Mouse (Mus musculus) c-Kit-negative CD71-positive TER-119-positive erythroid progenitor cells, embryonic 14.5 days (primary cell): ENCODE measurements around the gene Nom1.
"Not testable (repeated sequence)": the region's sequence is repeated elsewhere in the genome, so short reads cannot be mapped to it uniquely, and the experiment has no call there.

Experiments
- DNase-seq: peaks from one replicate; pipeline ENCODE4 v3.0.0-alpha.2; 2013; ENCODE audit warnings: low read depth, low spot score

Nom1 gene

GRCm38 (mm10) chr5:29434228-29434871, at the start of gene Nom1:
Gene Nom1, plus strand, starts transcription at chr5:29434664.
- peak; percentile 79 for DNase-seq

- DNase-seq, result no peak
Measured at GRCm38 (mm10) chr5:29387591-29387990, 46.9 kb upstream of the Nom1 start.

GRCm38 (mm10) chr5:29388181-29388943, 46.1 kb upstream of the Nom1 start:
- no peak for DNase-seq

- no peak for DNase-seq
Measured at GRCm38 (mm10) chr5:29388944-29389765, 45.3 kb upstream of the Nom1 start.

GRCm38 (mm10) chr5:29398427-29398826, 36.0 kb upstream of the Nom1 start:
- DNase-seq, result no peak

- DNase-seq, result no peak
Measured at GRCm38 (mm10) chr5:29410854-29411253, 23.6 kb upstream of the Nom1 start.

GRCm38 (mm10) chr5:29413041-29413440, 21.4 kb upstream of the Nom1 start:
- no peak for DNase-seq

- DNase-seq, result not testable (repeated sequence)
Measured at GRCm38 (mm10) chr5:29423330-29423729, 11.1 kb upstream of the Nom1 start.

GRCm38 (mm10) chr5:29434872-29435358, 451 bp downstream of the Nom1 start:
- DNase-seq, result peak; percentile 29

- DNase-seq, result peak; percentile 8
Measured at GRCm38 (mm10) chr5:29435491-29435890, 1.0 kb downstream of the Nom1 start.

GRCm38 (mm10) chr5:29436728-29437127, 2.3 kb downstream of the Nom1 start:
- DNase-seq, result not testable (repeated sequence)

- DNase-seq, result no peak
Measured at GRCm38 (mm10) chr5:29445275-29445674, 10.8 kb downstream of the Nom1 start.

GRCm38 (mm10) chr5:29452352-29452751, 17.9 kb downstream of the Nom1 start:
- no peak for DNase-seq

GRCm38 (mm10) chr5:29456895-29457656, 22.6 kb downstream of the Nom1 start:
- DNase-seq, result no peak

- no peak for DNase-seq
Measured at GRCm38 (mm10) chr5:29462943-29463686, 28.7 kb downstream of the Nom1 start.

- no peak for DNase-seq
Measured at GRCm38 (mm10) chr5:29467489-29468350, 33.3 kb downstream of the Nom1 start.

GRCm38 (mm10) chr5:29468351-29469065, 34.0 kb downstream of the Nom1 start:
- no peak for DNase-seq

- no peak for DNase-seq
Measured at GRCm38 (mm10) chr5:29469501-29469900, 35.0 kb downstream of the Nom1 start.

- no peak for DNase-seq
Measured at GRCm38 (mm10) chr5:29470271-29470670, 35.8 kb downstream of the Nom1 start.
